Mouse (Mus musculus) E14TG2a.4 (cell line): ENCODE results near the gene Nme1.

Experiments
- H3K27me3 ChIP-seq: 2 replicates; pipeline ENCODE4 v1.6.1; 2014; ENCODE audit warnings: low read length, control low read depth; ENCODE audit not compliant: insufficient read depth
- H3K36me3 ChIP-seq: 2 replicates; pipeline ENCODE4 v1.6.1; 2014; ENCODE audit warnings: low read length, control low read depth; ENCODE audit not compliant: insufficient read depth
- H3K4me1 ChIP-seq: replicated peaks from 2 replicates; pipeline ENCODE4 v1.6.1; 2014; ENCODE audit warnings: low read depth, low read length, control low read depth
- H3K4me3 ChIP-seq: replicated peaks from 2 replicates; pipeline ENCODE4 v1.5.1; 2014; ENCODE audit warnings: mild to moderate bottlenecking, low read length
- H3K9me3 ChIP-seq: 2 replicates; pipeline ENCODE4 v1.6.1; 2014; ENCODE audit warnings: low read length, control low read depth
- CTCF ChIP-seq: conservative IDR thresholded peaks from 2 replicates; pipeline ENCODE4 v1.5.1; 2014; ENCODE audit warnings: low read length
- NANOG ChIP-seq: IDR thresholded peaks from 2 replicates; pipeline ENCODE4 v1.6.1; 2014; ENCODE audit warnings: borderline replicate concordance, low read length, mixed read lengths
- POU5F1 ChIP-seq: IDR thresholded peaks from 2 replicates; pipeline ENCODE4 v1.6.1; 2014; ENCODE audit warnings: low read length, borderline replicate concordance

Gene Nme1

GRCm38 (mm10) chr11:93969799-93970198 is 1.5 kb upstream of the Nme1 start:
- no peaks in the 10 kb centered on the region for H3K27me3 ChIP-seq
- peaks cover 67% of the 10 kb centered on the region for H3K4me1 ChIP-seq
- peaks cover 14% of the 10 kb centered on the region for H3K36me3 ChIP-seq
- TF ChIP-seq POU5F1 (no peak), NANOG (no peak), CTCF (no peak)
- no peak overlapping the region for H3K4me3 ChIP-seq
- peaks cover 12% of the 10 kb centered on the region; the same call in 1 of the 2 replicates for H3K9me3 ChIP-seq

- peaks cover 20% of the 10 kb centered on the region for H3K36me3 ChIP-seq
- H3K4me3 ChIP-seq, result no peak overlapping the region
- H3K4me1 ChIP-seq, result peaks cover 69% of the 10 kb centered on the region
- no peak for TF ChIP-seq POU5F1
- TF ChIP-seq NANOG, result no peak
- TF ChIP-seq CTCF, result no peak
- peaks cover 12% of the 10 kb centered on the region; the same call in 1 of the 2 replicates for H3K9me3 ChIP-seq
- H3K27me3 ChIP-seq, result no peaks in the 10 kb centered on the region
Observed at GRCm38 (mm10) chr11:93969171-93969570, 850 bp upstream of the Nme1 start.

- Histone ChIP-seq H3K36me3 (peaks cover 24% of the 10 kb centered on the region), H3K4me1 (peaks cover 69% of the 10 kb centered on the region), H3K27me3 (no peaks in the 10 kb centered on the region), H3K9me3 (peaks cover 12% of the 10 kb centered on the region; the same call in 1 of the 2 replicates), H3K4me3 (0 out of 2 replicates have a peak overlapping the region, but pooled peaks have one; percentile 51)
- no peak for TF ChIP-seq NANOG
- TF ChIP-seq CTCF, result no peak
- TF ChIP-seq POU5F1, result no peak
Observed at GRCm38 (mm10) chr11:93968848-93969128, 467 bp upstream of the Nme1 start.

GRCm38 (mm10) chr11:93967381-93967780 is 940 bp downstream of the Nme1 start:
- TF ChIP-seq CTCF (no peak), NANOG (no peak), POU5F1 (no peak)
- Histone ChIP-seq H3K27me3 (no peaks in the 10 kb centered on the region), H3K36me3 (peaks cover 38% of the 10 kb centered on the region), H3K9me3 (peaks cover 11% of the 10 kb centered on the region; the same call in 1 of the 2 replicates), H3K4me1 (peaks cover 77% of the 10 kb centered on the region), H3K4me3 (peak overlapping the region; percentile 93)

GRCm38 (mm10) chr11:93965391-93965790 is 2.9 kb downstream of the Nme1 start:
- H3K36me3 ChIP-seq, result peaks cover 56% of the 10 kb centered on the region
- H3K9me3 ChIP-seq, result no peaks in the 10 kb centered on the region
- peaks cover 83% of the 10 kb centered on the region for H3K4me1 ChIP-seq
- H3K27me3 ChIP-seq, result no peaks in the 10 kb centered on the region
- H3K4me3 ChIP-seq, result peak overlapping the region; percentile 52
- TF ChIP-seq POU5F1 (no peak), NANOG (no peak), CTCF (no peak)

- Histone ChIP-seq H3K27me3 (no peaks in the 10 kb centered on the region), H3K36me3 (peaks cover 80% of the 10 kb centered on the region), H3K4me3 (no peak overlapping the region), H3K4me1 (peaks cover 80% of the 10 kb centered on the region), H3K9me3 (no peaks in the 10 kb centered on the region)
- no peak for TF ChIP-seq NANOG
- no peak for TF ChIP-seq POU5F1
- no peak for TF ChIP-seq CTCF
Observed at GRCm38 (mm10) chr11:93963013-93963412, 5.3 kb downstream of the Nme1 start.

GRCm38 (mm10) chr11:93961482-93961881 is 6.8 kb downstream of the Nme1 start:
- peaks cover 86% of the 10 kb centered on the region for H3K4me1 ChIP-seq
- no peaks in the 10 kb centered on the region for H3K27me3 ChIP-seq
- TF ChIP-seq NANOG, result no peak
- no peak for TF ChIP-seq POU5F1
- no peak for TF ChIP-seq CTCF
- H3K9me3 ChIP-seq, result no peaks in the 10 kb centered on the region
- no peak overlapping the region for H3K4me3 ChIP-seq
- H3K36me3 ChIP-seq, result peaks cover 86% of the 10 kb centered on the region

- Histone ChIP-seq H3K4me3 (no peak overlapping the region), H3K9me3 (no peaks in the 10 kb centered on the region), H3K27me3 (no peaks in the 10 kb centered on the region), H3K4me1 (peaks cover 72% of the 10 kb centered on the region), H3K36me3 (peaks cover 73% of the 10 kb centered on the region)
- TF ChIP-seq CTCF, result no peak
- no peak for TF ChIP-seq POU5F1
- no peak for TF ChIP-seq NANOG
Observed at GRCm38 (mm10) chr11:93957746-93958145, 10.6 kb downstream of the Nme1 start.

- TF ChIP-seq CTCF, result no peak
- no peak for TF ChIP-seq NANOG
- TF ChIP-seq POU5F1, result no peak
- peaks cover 73% of the 10 kb centered on the region for H3K4me1 ChIP-seq
- H3K4me3 ChIP-seq, result peak overlapping the region; percentile 93; the same call in 1 of the 2 replicates
- no peaks in the 10 kb centered on the region for H3K9me3 ChIP-seq
- no peaks in the 10 kb centered on the region for H3K27me3 ChIP-seq
- peaks cover 73% of the 10 kb centered on the region for H3K36me3 ChIP-seq
Observed at GRCm38 (mm10) chr11:93957031-93957555, 11.2 kb downstream of the Nme1 start.
